Mouse (Mus musculus) brain, adult 2 months (tissue): ENCODE measurements around the gene Bik.

Experiments
- DNase-seq: peaks from one replicate; pipeline ENCODE4 v3.0.0; 2011; ENCODE audit warnings: low read depth, low spot score

Bik gene

GRCm38 (mm10) chr15:83512489-83513281 lies 14.0 kb upstream of the Bik start:
- no peak for DNase-seq

GRCm38 (mm10) chr15:83515018-83515417 lies 11.6 kb upstream of the Bik start:
- peak; percentile 62 for DNase-seq

- peak; percentile 75 for DNase-seq
These were observed 8.2 kb upstream of the Bik start for GRCm38 (mm10) chr15:83518215-83519048.

GRCm38 (mm10) chr15:83520861-83521382 lies 5.7 kb upstream of the Bik start:
- no peak for DNase-seq

GRCm38 (mm10) chr15:83523196-83523595 lies 3.5 kb upstream of the Bik start:
- no peak for DNase-seq

GRCm38 (mm10) chr15:83523638-83524332 lies 2.9 kb upstream of the Bik start:
- DNase-seq, result no peak

- DNase-seq, result no peak
These were observed 2.3 kb upstream of the Bik start for GRCm38 (mm10) chr15:83524333-83524729.

GRCm38 (mm10) chr15:83527092-83527437 lies 403 bp downstream of the Bik start:
- DNase-seq, result no peak

GRCm38 (mm10) chr15:83527747-83528146 lies 1.1 kb downstream of the Bik start:
- no peak for DNase-seq

- no peak for DNase-seq
These were observed 2.2 kb downstream of the Bik start for GRCm38 (mm10) chr15:83528892-83529291.

- no peak for DNase-seq
These were observed 3.1 kb downstream of the Bik start for GRCm38 (mm10) chr15:83529765-83530164.

GRCm38 (mm10) chr15:83530233-83530632 lies 3.6 kb downstream of the Bik start:
- DNase-seq, result no peak

GRCm38 (mm10) chr15:83530688-83531087 lies 4.0 kb downstream of the Bik start:
- DNase-seq, result no peak

GRCm38 (mm10) chr15:83531961-83532469 lies 5.4 kb downstream of the Bik start:
- no peak for DNase-seq

- no peak for DNase-seq
These were observed 5.9 kb downstream of the Bik start for GRCm38 (mm10) chr15:83532606-83533005.

GRCm38 (mm10) chr15:83534960-83535889 lies 8.6 kb downstream of the Bik start:
- DNase-seq, result no peak

GRCm38 (mm10) chr15:83535890-83536231 lies 9.2 kb downstream of the Bik start:
- DNase-seq, result no peak

GRCm38 (mm10) chr15:83538855-83539254 lies 12.2 kb downstream of the Bik start:
- DNase-seq, result no peak

GRCm38 (mm10) chr15:83539905-83540304 lies 13.2 kb downstream of the Bik start:
- DNase-seq, result no peak

- no peak for DNase-seq
These were observed 15.1 kb downstream of the Bik start for GRCm38 (mm10) chr15:83541647-83542287.
